Mouse (Mus musculus) heart, embryonic 12.5 days (tissue): Measurements from ENCODE around the gene Ndufb4. TPM values are rescaled to one million over a fixed set of nuclear protein-coding genes. Genes with fewer than 3 reads are reported as not detected.
"Not testable (repeated sequence)": the region's sequence is repeated elsewhere in the genome, so short reads cannot be mapped to it uniquely, and the experiment has no call there.

Experiments used
- ATAC-seq: fragments of 200-750 bp; cut with Nextera tagmentation; 2 replicates; pipeline ENCODE4 v1.8.0; 2017; ENCODE audit warnings: moderate TSS enrichment, moderate library complexity; ENCODE audit not compliant: insufficient number of reproducible peaks, low FRiP score
- H3K27ac ChIP-seq: fragments of 300-500 bp; sonication (generic); 2 replicates; pipeline ENCODE4 v1.5.1; 2016; ENCODE audit warnings: mild to moderate bottlenecking, moderate library complexity; ENCODE audit not compliant: poor library complexity, severe bottlenecking
- H3K27me3 ChIP-seq: fragments of 300-500 bp; sonication (generic); replicated peaks from 2 replicates; pipeline ENCODE4 v1.6.1; 2016; ENCODE audit warnings: mild to moderate bottlenecking, moderate library complexity
- H3K36me3 ChIP-seq: fragments of 300-500 bp; sonication (generic); 2 replicates; pipeline ENCODE4 v1.6.1; 2016; ENCODE audit warnings: mild to moderate bottlenecking, moderate library complexity
- H3K4me1 ChIP-seq: fragments of 300-500 bp; sonication (generic); replicated peaks from 2 replicates; pipeline ENCODE4 v1.6.1; 2016; ENCODE audit warnings: mild to moderate bottlenecking
- H3K4me2 ChIP-seq: fragments of 300-500 bp; sonication (generic); 2 replicates; pipeline ENCODE4 v1.6.1; 2016; ENCODE audit warnings: mild to moderate bottlenecking, moderate library complexity
- H3K4me3 ChIP-seq: fragments of 300-500 bp; sonication (generic); 2 replicates; pipeline ENCODE4 v1.5.1; 2016; ENCODE audit warnings: mild to moderate bottlenecking
- H3K9ac ChIP-seq: fragments of 300-500 bp; sonication (generic); 2 replicates; pipeline ENCODE4 v1.6.1; 2016; ENCODE audit warnings: mild to moderate bottlenecking, moderate library complexity
- H3K9me3 ChIP-seq: fragments of 300-500 bp; sonication (generic); replicated peaks from 2 replicates; pipeline ENCODE4 v1.6.1; 2016; ENCODE audit warnings: mild to moderate bottlenecking, moderate library complexity
- WGBS: fragments of 180-500 bp; shearing (Covaris S2); methylation state at CpG from one replicate; pipeline ENCODE4 v1.1.7; 2016; 5-methylcytosine and 5-hydroxymethylcytosine counted together
- polyA plus RNA-seq: library from polyadenylated mRNA; unstranded; fragments of >200 nt; fragmentation: Nextera tagmentation; extraction: Ambion mirVana; gene quantifications from 2 replicates; pipeline ENCODE4 v1.2.1, GENCODE M21; 2016

Gene Ndufb4
- polyA plus RNA-seq, 1 experiment from 2014 or later, result 94.1 TPM

DNA sequence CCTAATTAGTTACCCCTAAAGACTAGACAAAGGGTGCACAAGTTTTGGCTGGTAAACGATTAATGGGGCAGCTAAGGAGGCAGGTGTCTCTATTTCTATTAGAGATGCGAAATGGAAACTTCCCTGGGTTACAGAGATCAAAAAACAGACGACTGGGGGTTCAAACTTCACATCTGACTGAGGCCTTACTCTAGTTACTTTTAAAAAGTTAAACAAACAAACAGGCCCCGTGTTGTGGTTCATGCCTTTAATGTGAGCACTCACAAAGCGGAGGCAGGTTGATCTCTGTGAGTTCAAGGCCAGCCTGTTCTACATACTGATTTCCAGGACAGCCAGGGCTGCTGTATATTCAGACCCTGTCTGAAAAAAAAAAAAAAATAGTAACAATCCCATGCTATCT is 1.6 kb downstream of the Ndufb4 start:
- Histone ChIP-seq H3K9me3 (no peaks in the 10 kb centered on the region), H3K27ac (no peak overlapping the region), H3K36me3 (peaks cover 10% of the 10 kb centered on the region), H3K27me3 (no peaks in the 10 kb centered on the region), H3K4me3 (no peak overlapping the region), H3K9ac (no peak overlapping the region), H3K4me1 (peaks cover 38% of the 10 kb centered on the region), H3K4me2 (peak overlapping the region; percentile 76)
- no peak for ATAC-seq
- WGBS, result 89% methylated on average over 5 of the region's 5 CpGs

- ATAC-seq, result no peak
- peaks cover 21% of the 10 kb centered on the region for H3K36me3 ChIP-seq
- no peak overlapping the region for H3K4me3 ChIP-seq
- no peaks in the 10 kb centered on the region for H3K27me3 ChIP-seq
- no peak overlapping the region for H3K9ac ChIP-seq
- peaks cover 29% of the 10 kb centered on the region for H3K4me1 ChIP-seq
- H3K9me3 ChIP-seq, result no peaks in the 10 kb centered on the region
- WGBS, result 70% methylated on average over 5 of the region's 5 CpGs
- no peak overlapping the region for H3K27ac ChIP-seq
- H3K4me2 ChIP-seq, result no peak overlapping the region
Measured at GRCm38 (mm10) chr16:37651467-37651866, 2.8 kb downstream of the Ndufb4 start.

DNA sequence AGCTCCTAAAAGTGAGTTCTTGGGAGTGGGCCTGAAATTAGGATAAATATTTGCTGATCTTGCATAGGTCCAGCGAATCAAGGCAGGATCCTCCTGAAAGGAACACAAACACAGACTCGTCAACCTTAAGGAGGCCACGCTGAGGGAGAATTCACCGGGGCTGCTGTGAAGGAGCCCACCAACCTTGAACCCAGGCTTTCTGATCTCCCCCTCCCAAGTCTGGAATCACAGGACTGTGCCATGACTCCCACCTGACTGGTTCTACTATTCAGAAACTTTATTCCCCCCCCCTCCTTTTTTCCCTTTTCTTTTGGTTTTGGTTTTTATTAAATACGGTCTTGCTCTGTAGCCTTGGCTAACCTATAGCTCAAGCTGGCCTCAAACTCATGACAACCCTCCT is 5.2 kb downstream of the Ndufb4 start:
- H3K4me1 ChIP-seq, result peaks cover 14% of the 10 kb centered on the region
- H3K9ac ChIP-seq, result no peak overlapping the region
- no peak overlapping the region for H3K4me3 ChIP-seq
- WGBS, result 93% methylated on average over 5 of the region's 5 CpGs
- H3K36me3 ChIP-seq, result peaks cover 39% of the 10 kb centered on the region
- H3K9me3 ChIP-seq, result no peaks in the 10 kb centered on the region
- no peaks in the 10 kb centered on the region for H3K27me3 ChIP-seq
- H3K4me2 ChIP-seq, result no peak overlapping the region
- H3K27ac ChIP-seq, result no peak overlapping the region
- no peak for ATAC-seq

DNA sequence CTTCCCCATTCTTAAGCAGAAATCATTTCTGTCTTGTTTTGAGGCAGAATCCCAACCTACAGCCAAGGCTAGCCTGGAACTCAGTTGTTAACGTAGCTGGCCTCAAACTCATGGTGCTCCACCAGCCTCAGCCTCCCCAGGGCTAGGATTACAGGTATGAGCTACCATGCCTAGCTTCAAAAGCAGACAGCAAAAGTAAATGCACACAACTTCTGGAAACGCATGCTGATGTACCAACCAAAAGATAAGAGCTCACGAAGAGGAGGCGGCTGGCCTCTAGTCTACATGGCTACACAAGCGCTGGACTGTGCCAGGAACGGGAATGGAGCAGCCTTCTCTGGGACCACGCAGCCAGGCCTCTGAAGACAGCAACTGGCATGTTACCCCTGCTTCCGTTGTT is 6.3 kb downstream of the Ndufb4 start:
- Histone ChIP-seq H3K27ac (no peak overlapping the region), H3K9me3 (no peaks in the 10 kb centered on the region), H3K4me2 (no peak overlapping the region), H3K9ac (no peak overlapping the region), H3K27me3 (no peaks in the 10 kb centered on the region), H3K4me3 (no peak overlapping the region), H3K36me3 (peaks cover 44% of the 10 kb centered on the region), H3K4me1 (peaks cover 14% of the 10 kb centered on the region)
- WGBS, result 83% methylated on average over 8 of the region's 8 CpGs
- no peak for ATAC-seq

GRCm38 (mm10) chr16:37647067-37647466 is 7.2 kb downstream of the Ndufb4 start:
- 87% methylated on average over 16 of the region's 16 CpGs for WGBS
- Histone ChIP-seq H3K4me2 (no peak overlapping the region), H3K9ac (no peak overlapping the region), H3K27ac (no peak overlapping the region), H3K4me3 (no peak overlapping the region), H3K4me1 (peaks cover 7% of the 10 kb centered on the region), H3K36me3 (peaks cover 44% of the 10 kb centered on the region), H3K27me3 (no peaks in the 10 kb centered on the region), H3K9me3 (no peaks in the 10 kb centered on the region)
- ATAC-seq, result no peak

DNA sequence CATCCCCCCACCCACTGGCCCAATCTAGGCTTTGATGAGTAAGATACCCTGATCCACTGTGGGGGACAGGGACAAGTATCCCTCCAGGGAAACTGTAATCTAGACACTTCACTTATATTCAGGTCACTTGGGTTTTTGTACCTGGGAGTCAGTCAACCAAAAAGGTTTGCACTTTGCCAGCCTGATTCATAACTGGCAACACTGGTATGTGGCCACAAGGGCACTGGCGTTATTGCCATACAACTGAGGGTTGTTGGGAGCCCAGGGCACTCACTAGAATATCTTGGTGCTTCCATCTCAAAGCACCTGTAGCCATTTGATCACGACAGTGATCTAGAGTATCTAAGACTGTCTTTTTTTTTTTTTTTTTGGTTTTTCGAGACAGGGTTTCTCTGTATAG is 8.5 kb downstream of the Ndufb4 start:
- 89% methylated on average over 3 of the region's 3 CpGs for WGBS
- H3K4me2 ChIP-seq, result no peak overlapping the region
- no peaks in the 10 kb centered on the region for H3K4me1 ChIP-seq
- no peak for ATAC-seq
- no peak overlapping the region for H3K27ac ChIP-seq
- no peak overlapping the region for H3K4me3 ChIP-seq
- no peaks in the 10 kb centered on the region for H3K9me3 ChIP-seq
- H3K9ac ChIP-seq, result no peak overlapping the region
- peaks cover 44% of the 10 kb centered on the region for H3K36me3 ChIP-seq
- H3K27me3 ChIP-seq, result no peaks in the 10 kb centered on the region

DNA sequence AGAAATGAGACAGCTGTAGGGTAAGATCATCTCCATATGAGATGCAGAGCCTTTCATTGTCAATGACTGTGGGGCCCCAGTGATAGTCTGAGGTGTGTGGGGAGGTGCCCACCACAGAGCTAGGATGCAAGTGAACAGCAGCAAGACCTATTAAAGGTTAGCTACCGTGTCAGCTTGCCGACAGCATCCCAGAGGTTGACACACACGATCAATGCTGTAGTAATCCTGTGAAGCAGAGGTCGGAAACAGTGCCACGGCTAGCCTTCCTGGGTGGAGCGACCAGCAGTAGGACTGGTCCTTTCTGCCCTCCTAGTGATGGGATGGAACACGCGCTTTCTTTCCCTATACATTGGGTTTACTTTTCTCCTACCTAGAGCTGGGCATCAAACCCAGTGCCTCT is 9.0 kb downstream of the Ndufb4 start:
- H3K27me3 ChIP-seq, result no peaks in the 10 kb centered on the region
- H3K27ac ChIP-seq, result no peak overlapping the region
- no peaks in the 10 kb centered on the region for H3K9me3 ChIP-seq
- ATAC-seq, result no peak
- H3K4me2 ChIP-seq, result no peak overlapping the region
- no peak overlapping the region for H3K4me3 ChIP-seq
- H3K36me3 ChIP-seq, result peaks cover 42% of the 10 kb centered on the region
- H3K9ac ChIP-seq, result no peak overlapping the region
- WGBS, result 89% methylated on average over 8 of the region's 8 CpGs
- no peaks in the 10 kb centered on the region for H3K4me1 ChIP-seq

- Histone ChIP-seq H3K9me3 (no peaks in the 10 kb centered on the region), H3K27me3 (no peaks in the 10 kb centered on the region), H3K27ac (no peak overlapping the region), H3K9ac (no peak overlapping the region), H3K36me3 (peaks cover 42% of the 10 kb centered on the region), H3K4me3 (no peak overlapping the region), H3K4me2 (no peak overlapping the region), H3K4me1 (no peaks in the 10 kb centered on the region)
- no peak for ATAC-seq
- WGBS, result 90% methylated on average over 5 of the region's 5 CpGs
Measured at GRCm38 (mm10) chr16:37644486-37644885, 9.8 kb downstream of the Ndufb4 start.

- H3K36me3 ChIP-seq, result peaks cover 14% of the 10 kb centered on the region
- not testable (repeated sequence) for H3K4me1 ChIP-seq, H3K9me3 ChIP-seq, H3K9ac ChIP-seq, H3K4me2 ChIP-seq, ATAC-seq, H3K27me3 ChIP-seq, H3K4me3 ChIP-seq, H3K27ac ChIP-seq
Measured at GRCm38 (mm10) chr16:37640522-37640921, 13.7 kb downstream of the Ndufb4 start.

GRCm38 (mm10) chr16:37637802-37638201 is 16.5 kb downstream of the Ndufb4 start:
- H3K27ac ChIP-seq, result no peak overlapping the region
- no peaks in the 10 kb centered on the region for H3K36me3 ChIP-seq
- no peaks in the 10 kb centered on the region for H3K4me1 ChIP-seq
- H3K4me3 ChIP-seq, result no peak overlapping the region
- no peak for ATAC-seq
- no peak overlapping the region for H3K9ac ChIP-seq
- H3K4me2 ChIP-seq, result no peak overlapping the region
- H3K9me3 ChIP-seq, result no peaks in the 10 kb centered on the region
- H3K27me3 ChIP-seq, result no peaks in the 10 kb centered on the region

DNA sequence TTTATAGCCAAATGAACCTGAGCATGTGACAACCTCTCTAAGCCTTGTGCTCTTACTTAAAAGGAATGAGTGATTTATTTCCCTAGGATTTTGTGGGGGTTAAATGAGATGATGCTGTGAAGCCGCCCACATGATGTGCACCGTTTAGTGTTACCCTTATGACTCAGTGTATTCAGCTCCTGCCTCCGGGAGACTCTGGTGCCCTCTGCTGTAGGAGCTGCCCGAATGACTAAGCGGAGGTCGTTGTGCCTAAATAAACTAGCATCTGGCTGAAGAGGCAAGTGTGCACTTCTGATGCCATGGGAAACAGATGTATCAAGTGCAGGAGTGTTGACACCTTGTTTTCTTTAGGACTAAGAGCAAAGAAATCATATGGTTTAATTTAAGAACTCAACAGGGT is 18.1 kb downstream of the Ndufb4 start:
- Histone ChIP-seq H3K4me1 (no peaks in the 10 kb centered on the region), H3K27ac (no peak overlapping the region), H3K9me3 (no peaks in the 10 kb centered on the region), H3K4me2 (no peak overlapping the region), H3K36me3 (no peaks in the 10 kb centered on the region), H3K27me3 (no peaks in the 10 kb centered on the region), H3K4me3 (no peak overlapping the region), H3K9ac (no peak overlapping the region)
- no peak for ATAC-seq
- 45% methylated on average over 6 of the region's 6 CpGs for WGBS

- WGBS, result 83% methylated on average over 1 of the region's 1 CpGs
- no peak for ATAC-seq
Measured at GRCm38 (mm10) chr16:37635095-37635494, 19.2 kb downstream of the Ndufb4 start.

More at GRCm38 (mm10) chr16:37635095-37635494, 19.2 kb downstream of the Ndufb4 start:
- Histone ChIP-seq H3K27ac (no peak overlapping the region), H3K4me3 (no peak overlapping the region), H3K4me2 (no peak overlapping the region), H3K9me3 (no peaks in the 10 kb centered on the region), H3K9ac (no peak overlapping the region), H3K4me1 (no peaks in the 10 kb centered on the region), H3K36me3 (no peaks in the 10 kb centered on the region), H3K27me3 (no peaks in the 10 kb centered on the region)
